Mouse (Mus musculus) testis, postnatal 10 days (tissue): Measurements from ENCODE around the gene Galnt18.

ENCODE experiments used
- DNase-seq: peaks from one replicate; pipeline ENCODE4 v3.0.0; 2021; ENCODE audit warnings: low spot score

Galnt18 gene

DNA sequence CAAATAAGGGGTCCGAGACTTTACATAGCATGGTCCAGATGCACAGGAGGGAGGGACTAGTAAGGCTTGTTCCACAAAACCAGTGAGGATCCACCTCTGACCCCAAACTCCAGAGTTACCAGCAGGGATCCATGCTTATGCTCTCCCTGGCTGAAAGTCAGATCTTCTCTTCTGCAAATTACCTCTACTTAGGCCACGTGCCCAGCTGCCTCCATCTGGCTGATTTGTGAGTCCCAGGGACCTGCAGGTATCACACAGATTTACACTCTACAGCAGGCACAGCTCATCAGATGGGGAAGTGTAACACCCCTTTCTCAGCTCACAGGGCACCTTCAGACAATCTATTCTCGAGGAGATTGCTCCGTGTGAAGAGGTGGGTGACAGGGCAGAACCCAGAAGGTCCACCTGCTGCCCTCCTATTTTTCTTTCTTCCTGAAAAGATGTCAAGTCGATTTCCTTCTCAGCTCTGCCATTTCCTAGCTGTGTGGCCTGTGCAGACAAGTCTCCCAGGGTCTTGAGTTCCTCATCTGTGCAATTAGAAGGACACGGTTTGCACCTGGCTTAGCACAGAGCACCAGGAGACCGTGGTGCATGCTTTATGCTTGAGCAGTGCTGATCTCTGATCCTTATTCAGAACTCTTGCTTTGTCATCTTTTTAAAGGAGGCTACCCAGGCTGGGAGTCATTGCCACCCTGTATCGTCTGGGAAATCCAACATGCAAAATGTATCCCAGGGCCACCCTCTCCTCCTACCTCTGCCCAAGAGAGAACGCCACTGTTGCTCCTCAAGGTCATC is 216.3 kb downstream of the Galnt18 start:
- DNase-seq, result no peak

DNA sequence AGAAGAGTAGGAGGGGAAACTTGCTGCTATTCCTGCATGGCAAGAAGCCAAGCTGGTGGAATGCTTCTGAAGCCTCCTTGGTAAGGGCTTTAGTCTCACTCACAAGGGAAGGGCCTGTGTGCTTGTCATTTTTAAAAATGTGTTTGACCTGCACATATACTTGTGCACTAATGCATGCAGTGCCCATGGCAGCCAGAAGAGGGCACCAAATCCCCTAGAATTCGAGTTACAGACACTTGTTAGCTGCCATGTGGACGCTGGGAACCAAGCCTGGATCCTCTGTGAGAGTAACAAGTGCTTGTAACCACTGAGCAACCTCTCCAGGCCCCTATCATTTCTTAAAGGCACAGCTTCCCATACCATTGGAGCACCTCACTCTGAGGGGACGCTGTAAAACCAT is 219.7 kb downstream of the Galnt18 start:
- DNase-seq, result no peak

DNA sequence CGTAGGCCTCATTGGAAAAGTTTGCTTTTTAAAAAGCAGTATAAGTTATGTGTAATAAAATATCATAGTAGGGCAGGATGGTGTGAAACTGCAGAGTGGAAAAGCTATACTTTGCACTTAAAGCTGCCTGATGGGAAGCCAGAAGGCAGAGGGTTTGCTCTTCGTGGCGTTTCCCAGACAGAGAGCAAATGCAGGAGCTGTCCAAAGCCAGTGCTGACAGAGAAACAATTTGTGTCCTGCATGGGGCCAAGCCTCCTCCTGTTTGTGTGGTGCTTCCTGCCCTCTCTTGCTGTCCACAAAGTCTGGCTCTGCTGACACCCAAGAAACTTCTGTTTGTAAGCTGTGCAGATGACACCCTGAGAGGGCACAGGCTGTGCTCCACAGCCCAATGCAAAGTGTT is 220.8 kb downstream of the Galnt18 start:
- DNase-seq, result no peak

DNA sequence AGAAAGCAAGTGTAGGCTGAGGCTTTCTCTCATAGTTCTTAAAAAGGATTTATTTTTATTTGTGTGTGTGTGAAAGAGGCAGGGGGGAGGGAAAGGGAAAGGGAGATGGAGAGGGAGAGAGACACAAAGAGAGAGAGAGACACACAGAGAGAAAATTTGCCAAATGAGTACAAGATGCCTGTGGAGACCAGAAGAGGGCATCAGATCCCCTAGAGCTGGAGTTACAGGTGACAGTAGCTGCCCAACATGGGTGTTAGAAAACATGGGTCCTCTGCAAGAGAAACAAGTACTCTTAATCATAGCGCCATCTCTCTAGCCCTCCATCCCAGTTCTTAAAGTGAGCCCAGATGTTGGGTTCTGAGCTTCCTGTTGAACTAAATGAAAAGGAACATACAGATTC is 228.8 kb downstream of the Galnt18 start:
- DNase-seq, result no peak

DNA sequence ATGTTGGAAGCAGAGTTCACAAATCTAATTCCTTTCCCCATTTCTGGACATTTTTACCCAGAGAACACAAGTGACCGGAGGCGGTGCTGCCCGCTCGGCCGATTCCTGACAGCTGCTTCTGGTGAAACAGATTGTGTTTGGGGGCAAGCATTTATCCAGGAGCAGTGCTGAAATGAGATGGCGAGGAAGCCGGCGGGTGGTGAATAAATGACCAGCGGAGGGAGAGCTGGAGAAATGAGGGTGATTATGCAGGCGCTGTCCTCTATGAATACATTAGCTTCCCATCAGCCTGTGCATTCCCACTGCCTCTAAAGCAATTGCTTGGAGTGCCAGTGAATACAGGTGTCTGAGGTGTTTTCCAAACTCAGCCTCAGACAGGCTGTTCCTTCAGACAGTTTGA is 232.7 kb downstream of the Galnt18 start:
- DNase-seq, result no peak

DNA sequence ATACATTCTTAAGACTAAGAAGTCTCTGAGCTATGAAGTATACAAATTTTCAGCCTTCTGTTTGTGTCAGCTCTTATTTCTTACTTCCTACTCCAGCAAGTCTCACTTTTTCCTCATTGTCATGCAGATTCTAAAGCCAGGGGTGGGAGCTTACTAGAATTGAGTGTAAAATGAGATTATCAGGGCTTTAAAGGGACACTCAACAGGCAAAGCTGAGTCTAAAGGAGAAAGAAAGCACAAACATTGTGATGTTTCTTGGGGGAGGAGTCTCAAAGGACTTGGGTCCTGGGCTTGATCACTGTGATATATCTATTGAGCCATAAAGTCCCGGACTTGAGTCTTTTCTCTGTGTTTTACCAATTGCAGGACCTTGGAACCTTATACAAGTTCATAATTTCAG is 234.2 kb downstream of the Galnt18 start:
- no peak for DNase-seq

DNA sequence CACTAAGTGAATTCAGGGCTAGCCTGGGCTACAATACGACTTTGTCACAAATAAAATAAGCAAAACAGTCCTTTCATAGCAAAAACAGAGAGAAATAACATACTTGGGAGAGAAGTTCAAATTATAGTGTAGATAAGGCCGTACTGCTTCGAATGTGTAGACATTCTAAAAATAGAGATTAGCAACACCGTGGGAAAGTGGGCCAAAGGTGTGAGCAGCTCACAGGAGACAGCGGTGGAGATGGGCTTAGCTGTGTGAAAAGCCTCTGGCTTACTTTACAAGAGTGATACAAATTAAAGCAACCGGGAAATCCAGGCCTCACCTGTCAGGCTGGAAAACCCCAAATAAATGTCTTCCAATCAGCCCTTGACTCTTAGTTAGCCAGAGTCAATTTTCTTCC is 241.8 kb downstream of the Galnt18 start:
- DNase-seq, result no peak

DNA sequence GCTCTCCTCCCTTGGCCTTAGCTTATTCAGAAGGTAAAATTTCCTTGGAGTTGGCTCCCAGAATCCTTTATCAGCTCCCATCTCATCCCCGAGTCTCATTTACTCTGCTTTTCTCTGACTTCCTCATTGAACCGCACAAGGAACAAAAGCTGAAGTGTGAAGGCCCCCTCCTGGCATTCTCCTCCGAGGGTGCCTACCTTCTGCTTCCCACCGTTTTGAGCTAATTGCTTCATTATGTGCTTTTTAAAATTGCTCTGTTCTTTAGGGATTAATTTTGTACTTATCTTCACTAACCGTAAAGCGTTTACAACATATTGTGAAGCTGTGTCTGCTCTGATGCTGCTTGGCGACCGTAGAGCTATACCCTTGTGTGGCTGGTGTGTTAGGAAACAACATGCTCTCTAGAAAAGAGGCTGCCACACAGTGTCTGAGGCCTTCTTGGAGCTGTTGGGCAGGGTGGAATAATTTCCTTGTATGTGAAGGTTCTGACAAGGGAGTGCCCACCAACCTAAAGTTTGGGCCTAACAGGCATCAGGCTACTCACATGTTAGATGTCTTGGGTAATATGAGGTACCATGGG is 244.9 kb downstream of the Galnt18 start:
- DNase-seq, result no peak

DNA sequence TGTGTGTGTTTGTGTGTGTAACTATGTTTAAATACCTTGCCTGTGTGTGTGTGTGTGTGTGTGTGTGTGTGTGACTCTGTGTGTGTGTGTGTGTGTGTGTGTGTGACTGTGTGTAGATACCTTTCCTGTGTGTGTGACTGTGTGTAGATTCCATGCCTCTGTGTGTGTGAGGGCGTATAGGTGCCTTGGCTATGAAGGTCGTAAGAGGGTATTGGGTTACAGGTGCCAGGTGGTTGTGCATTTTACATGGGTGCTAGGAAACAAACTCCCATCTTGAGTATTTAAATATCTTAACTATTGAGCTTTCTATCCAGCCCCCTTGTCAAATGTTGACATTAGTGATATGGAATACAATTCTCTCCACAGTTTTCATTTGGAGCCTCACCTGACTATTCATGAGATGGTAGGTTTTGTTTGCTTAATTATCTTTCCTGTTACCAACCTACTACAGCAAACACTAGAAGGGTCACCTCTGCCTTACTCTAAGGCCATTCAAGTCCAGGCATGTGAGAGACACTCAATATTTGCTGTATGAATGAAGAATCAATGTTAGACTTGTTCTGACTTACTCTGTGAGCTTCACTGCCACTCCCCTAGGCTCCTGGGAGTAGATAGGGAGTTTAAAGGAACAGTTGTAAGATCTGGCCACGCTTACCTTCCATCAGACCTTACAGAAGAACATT is 250.7 kb downstream of the Galnt18 start:
- no peak for DNase-seq

DNA sequence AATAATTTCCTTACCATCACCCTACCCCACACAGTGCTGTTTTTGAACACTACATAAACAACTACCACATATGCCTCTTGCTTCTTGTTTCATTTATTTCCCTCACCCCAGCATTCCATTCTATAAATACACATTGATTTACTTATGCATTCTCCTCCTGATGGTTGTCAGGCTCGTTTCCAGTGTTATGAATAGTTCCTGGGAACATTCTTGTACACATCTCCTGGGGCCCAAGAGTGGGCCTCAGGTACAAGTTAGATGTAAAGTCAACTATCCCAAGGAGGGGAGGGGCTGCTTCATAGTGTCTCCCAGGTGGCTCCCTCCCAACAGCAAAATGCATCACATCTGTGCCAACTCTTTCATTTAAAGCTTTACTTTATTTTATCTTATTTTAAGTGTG is 251.3 kb downstream of the Galnt18 start:
- DNase-seq, result no peak

DNA sequence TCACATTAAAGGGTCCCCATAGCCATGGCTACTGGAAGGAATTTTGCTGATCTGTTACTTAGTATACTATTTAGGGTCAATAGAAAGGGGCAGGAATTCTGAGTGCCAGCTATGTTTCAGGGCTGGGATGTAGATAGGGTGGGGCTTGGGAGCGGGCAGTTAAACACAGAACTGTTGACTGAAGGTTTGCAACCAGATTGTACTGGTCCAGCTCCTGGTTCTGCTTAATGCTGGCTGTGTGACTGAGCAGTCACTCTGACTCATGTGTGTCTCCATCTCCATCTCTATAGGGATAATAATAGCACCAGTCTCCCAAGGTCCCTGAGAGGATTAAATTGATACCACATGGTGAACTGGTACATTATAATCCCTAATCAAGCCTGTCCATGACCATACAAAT is 258.9 kb downstream of the Galnt18 start:
- no peak for DNase-seq

DNA sequence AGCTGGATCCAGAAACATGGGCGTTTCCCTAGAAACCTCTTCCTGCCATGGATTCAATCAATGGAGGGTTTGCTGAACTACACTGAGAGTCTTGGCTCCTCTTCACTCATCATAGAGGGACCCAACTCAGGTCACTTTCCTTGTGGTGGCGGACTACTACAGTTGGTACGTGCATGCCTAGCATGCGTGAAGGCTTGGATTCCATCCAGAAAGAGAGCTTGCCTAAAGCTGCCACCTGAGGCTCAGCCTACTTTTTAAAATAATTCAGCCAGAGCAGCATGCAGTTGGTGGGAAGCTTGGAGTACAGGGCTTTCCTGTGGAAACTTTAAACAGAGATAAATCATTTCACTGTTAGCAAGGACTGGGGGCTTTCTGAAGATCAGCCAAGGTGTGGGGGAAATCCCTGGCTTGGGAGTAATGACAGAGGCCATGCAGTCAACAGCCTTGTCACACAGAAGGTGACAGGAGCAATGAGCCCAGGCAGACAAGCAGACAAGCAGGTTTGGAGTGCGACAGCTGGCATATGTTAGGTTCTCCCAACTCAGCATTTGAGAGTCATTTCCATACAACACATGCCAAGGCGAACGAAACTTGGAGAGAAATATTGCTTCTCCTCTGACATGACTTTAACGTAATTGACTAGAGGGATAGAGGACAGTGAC is 261.1 kb downstream of the Galnt18 start:
- no peak for DNase-seq

DNA sequence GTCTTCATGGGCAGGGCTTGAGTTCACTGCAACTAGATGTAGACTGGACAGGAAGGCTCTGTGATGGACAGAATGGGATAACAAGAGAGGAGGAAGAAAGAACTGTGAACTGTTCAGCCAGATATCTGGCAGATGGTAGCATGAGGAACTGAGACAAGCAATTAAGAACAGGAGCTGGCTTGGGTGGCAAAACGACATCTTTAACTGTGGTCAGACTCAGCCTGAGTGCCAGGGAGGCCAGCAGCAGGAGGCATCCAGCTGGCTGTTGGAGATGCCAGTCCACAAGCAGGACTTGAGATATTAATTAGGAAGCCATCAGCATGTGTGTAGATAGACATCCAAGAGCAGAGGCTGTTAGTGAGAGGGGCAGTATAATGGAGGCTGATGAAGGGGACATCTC is 262.9 kb downstream of the Galnt18 start:
- DNase-seq, result no peak

DNA sequence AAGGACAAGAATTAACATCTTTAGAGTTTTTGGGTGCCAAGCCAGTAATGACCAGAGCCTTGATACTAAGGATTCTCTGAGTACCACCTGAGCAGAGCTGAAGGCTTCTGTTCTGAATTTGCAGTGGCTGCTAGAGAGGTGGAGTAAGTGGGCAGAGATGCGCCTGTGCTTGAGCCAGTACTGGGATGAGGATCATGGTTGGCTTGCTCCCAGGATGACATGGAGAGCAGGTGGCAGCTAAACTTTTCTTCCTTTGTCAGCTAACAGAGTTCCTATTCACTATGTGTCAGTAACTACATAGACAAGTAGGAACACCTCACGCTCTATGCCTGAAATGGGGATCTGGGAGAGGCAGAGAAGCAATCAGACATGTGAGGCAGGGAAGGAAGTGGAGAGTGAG is 264.3 kb downstream of the Galnt18 start:
- no peak for DNase-seq

DNA sequence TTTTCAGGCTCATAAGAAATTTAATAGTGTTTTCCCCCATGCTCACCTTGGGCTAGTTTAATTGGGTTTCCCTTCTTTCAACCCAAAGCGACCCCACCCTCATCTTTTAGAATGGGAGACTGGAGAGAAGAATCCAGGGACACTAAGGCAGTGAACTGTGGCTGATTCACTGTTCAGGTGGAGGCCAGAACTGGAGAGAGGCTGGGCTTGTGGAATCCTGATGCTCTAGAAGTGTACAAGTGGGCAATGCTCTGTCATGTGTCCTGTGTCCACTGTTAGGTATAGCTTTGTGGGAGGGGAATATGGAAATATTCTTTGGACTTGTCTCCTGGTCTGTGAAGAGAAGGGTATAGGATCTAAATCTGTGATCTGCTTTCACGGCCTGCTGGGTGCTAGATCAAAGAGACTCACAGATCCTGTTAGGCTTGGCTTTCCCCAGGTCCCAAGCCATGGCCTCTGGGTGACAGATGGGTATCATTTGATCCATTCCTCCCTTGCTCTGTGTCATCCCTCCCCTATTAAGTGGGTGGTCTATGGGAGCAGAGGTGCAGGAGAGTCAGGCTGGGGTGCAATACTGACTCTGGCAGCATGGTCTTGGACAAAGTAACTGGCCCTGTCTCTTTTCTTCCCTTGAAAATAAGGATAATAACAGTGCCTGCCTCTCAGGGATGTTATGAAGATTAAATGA is 270.5 kb downstream of the Galnt18 start:
- no peak for DNase-seq

DNA sequence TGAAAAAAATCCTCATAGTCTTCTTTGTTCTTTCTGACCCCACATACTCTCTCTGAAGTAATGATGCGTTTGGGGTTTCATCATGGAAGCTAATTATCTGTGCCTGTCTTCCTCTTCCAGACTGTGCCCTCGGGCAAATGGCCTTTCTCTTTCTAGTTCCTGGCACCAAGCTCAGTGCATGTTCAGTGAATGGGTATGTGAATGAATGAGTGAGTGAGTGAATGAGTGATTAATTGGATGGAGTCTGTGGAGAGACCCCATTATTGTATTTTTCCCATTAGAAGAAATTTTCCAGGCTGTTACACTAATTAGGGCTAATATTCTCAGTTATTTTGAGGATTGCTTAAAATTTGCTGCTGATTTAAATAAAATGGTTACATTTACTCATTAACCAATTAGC is 279.2 kb downstream of the Galnt18 start:
- DNase-seq, result no peak

DNA sequence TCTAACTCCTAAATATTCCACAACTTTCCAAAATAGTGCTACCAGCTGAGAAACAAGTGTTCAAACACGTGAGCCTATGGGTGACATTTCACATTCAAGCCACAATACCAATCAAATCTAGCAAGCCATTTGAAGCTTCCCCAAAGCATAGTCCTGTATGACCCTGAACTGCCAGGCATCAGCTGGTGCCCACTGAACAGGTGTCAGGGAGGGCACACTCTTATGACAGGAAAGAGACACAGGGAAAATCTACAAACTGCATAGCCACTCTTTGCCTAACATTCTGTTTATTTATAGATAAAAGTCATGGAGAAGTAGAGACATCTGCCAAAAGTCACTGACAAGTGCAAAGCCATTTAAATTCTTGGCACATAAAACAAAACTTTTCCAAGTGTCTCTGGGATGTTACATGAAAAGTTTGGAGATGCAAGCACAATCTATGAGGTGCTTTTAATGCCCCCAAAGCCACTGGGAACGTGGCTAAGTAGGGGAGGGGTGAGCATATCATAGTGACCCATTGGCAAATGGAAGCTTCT is 280.5 kb downstream of the Galnt18 start:
- no peak for DNase-seq

DNA sequence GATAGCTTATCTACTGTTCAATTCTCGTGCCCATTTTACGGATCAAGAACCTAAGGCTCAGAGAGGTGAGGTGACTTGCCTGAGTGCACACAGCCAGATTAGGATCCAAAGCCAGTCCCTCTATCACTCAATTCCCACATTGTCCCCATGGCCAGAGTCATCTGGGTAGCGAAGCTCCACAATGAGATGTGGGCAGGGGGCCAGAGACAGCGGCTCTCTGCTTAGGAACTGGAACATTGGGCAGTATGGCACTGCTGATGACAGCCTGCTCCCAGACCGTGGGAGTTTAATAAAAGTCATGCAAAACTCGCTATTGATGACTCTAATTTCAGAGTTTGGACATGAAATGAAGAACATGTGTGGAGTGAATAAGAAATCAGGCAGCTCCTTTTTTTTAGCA is 282.6 kb downstream of the Galnt18 start:
- DNase-seq, result no peak

DNA sequence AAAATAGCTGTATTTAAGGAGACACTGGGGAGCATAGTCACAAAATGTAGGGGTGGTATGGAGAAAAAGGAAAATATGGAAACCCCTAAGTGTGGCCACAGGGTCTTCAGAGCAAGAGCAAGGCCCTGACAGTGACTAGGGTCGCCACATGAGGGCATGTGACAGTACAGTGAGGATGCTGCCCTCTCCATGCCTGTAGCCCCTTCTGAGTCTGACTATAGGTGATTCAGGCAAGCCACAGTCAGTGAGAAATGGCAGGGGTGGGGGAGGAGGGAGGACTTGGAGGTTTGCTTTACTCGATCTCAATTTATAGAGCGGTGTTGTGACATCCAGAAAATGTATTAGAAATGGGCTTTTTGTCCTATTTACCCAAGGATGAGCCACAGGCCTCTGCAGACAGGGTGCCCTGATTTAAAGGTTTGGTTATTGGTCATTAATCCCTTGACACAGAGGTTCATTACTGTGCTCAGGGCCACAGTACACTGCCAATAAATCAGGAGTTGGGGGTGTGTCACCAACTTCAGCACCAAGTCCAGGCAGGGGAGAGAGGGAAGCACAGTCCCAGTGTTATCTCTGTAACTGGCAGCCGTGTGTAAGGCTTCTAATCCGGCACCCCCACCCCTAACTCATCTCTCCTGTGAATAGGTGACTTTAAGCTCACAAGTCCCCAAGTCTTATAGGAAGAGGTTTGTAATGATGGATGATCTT is 287.4 kb downstream of the Galnt18 start:
- DNase-seq, result no peak

DNA sequence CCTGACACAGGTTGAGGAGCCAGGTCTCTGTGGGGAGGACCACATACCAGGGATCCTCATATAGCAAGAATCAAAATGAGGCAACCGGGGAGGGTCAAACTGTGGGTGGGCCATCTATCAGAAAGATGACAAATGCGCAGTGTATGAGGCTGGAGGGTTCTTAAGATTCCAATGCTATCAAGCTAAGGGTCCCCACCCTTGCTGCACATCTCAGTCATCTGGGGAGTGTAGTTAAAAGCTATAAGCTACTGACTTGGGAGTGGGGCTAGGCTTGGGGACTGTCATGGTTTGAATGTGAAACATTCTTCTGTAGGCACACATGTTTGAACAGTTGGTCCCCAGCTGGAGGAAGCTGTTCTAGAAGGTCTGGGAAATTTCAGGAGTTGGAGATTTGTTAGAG is 288.2 kb downstream of the Galnt18 start:
- DNase-seq, result no peak

DNA sequence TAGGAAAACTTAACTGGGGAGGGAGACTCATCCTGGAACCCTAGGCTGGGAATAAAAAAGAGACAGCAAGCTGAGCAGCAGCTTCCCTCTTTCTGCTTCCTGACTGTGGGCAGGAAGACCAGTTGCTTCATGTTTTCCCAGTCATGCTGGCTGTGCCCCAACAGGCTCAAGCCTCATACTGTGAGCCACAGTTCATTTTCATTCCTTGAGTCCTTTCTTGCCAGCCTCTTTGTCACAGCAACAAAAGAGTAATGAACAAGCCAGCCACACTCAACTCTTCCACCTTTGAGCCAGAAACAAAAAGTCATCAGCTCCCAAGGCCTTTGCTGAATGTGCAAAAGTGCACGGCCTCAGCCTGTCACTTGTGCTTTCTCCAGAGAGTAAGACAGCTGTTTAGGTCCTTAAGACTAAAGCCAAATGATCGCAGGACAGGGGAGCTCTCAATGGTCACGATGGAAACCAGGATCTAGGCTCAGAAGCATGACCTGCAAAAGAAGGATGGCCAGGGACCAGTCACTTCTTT is 292.9 kb downstream of the Galnt18 start:
- no peak for DNase-seq
